Mouse (Mus musculus) B cell, adult 2 months (primary cell): Measurements from ENCODE around the gene 4930564D02Rik.

Source experiments
- DNase-seq, 2 experiments: peaks; one replicate each; pipeline ENCODE4 v3.0.0; 2022

Gene 4930564D02Rik

DNA sequence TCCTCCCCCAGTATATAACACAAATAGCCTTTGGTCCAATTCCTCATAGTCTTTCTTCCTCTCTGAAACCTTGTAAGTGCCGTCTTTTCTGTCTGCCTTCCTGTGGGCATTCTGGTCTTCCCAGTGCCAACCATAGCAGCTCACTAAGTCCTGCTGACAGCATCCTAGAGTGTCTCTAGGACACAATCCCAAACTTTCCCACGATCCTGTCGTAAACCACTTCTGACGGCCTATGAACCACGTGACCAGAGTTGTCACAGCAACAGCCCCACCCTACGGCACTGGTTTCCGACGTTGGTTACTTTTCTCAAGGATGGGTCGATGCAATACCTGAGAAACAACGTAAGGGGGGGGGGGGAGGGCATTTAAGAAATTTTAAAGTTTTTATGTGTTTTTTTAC is at the start of gene 4930564D02Rik:
Gene 4930564D02Rik, plus strand, starts transcription at position 301 of the 400 bp plus-strand sequence.
- no peak for DNase-seq

DNA sequence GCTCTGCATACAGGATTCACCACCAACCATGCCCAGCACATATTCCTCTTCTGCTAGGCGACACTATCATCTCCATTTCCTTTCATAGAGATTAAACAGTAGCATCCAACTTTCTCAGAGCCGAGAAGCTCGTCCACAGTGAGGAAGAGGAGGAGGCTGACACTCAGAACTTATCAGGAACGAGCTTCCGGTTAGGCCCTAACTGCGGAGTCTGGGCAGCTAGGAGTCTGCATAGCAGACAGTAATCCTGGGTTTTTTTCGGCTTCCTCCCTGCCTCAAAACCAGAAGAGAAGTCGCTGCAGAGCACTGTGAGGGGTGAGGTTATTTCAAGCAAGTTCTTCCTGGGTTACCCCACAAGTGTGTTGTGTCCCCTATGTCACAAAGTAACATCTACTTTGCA is 49.3 kb upstream of the 4930564D02Rik start:
- no peak for DNase-seq

DNA sequence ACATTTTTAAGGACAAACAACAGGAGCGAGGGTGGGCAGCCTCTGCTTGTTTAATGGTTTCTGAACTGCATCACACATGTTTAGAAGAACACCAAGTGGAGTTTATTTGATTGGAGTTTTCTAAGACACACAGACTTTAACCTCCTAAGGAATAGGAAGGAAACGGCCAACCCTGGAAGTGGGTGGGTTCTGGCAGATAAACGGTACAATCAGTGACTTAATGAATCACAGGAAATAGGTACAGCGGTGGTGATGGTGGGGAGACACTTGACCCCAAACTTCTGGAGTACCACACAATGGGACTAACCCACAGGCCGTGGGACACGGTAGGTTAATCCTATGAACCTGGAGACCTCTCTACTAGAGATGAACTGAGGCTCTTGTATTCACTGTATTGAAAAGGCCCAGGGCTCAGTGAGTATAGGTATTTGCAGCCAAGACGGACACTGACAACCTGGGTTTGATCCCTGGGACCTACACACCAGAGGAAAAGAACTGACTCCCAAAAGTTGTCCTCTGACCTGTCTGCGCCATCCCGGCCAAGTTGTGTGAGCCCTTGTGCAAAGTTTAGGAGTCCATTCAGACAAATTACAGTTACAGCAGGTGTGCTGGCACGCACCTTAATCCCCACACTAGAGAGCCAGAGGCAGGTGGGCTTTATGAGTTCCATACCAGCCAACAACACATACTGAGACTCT is 48.4 kb upstream of the 4930564D02Rik start:
- no peak for DNase-seq

DNA sequence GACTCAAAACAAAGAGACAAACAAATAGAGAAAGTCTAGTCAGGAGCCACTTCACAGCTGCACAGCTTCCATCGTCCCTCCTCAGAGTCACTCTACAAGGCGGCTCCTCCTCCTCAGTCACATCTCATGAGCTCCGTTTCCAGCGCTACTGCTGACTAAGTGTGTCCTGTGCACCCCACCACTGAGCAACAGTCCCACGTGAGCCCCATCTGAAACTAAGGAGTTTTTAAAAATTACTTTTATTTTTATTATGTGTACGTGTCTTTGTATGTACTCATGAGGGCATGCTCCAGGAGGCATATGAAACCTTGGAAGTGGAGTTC is 47.9 kb upstream of the 4930564D02Rik start:
- DNase-seq: no peak

DNA sequence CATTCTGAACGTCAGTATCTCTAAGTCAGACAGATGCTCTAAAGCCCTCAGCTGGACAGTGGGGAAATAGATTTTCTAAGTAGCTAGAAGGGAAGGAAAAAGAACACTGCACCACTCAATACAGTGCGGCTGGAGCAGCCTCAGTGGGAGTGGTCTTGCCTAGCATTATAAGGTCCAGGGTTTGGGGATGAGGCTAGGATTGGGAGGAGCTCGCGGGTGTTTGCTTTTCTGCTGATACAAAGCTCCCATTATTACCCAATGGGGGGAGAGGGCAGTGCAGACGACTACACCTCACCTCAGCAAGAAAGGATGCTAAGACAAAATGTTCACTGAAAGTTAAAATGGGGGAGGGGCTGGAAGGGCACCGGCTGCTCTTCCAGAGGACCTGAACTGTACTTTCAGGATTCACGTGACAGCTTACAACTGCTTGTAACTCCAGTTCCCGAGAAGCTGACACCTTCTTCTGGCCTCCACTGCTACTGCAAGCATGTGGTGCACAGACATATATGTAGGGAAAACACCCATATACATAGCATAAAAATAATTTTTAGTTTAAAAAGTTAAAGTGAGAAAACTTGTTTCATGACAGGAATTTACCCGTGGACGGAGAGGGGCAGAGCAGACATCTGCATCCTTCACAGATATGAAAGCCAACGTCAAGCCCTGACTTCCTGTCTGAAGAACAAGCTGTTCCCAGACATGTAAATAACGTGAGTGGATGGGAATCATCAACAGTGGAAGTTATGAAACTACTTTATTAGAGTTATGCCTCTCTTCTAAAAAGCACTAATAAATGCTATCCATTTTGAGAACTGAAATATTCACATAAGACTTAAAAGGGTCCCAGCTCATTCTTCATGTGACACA is 46.6 kb upstream of the 4930564D02Rik start:
- DNase-seq: no peak

DNA sequence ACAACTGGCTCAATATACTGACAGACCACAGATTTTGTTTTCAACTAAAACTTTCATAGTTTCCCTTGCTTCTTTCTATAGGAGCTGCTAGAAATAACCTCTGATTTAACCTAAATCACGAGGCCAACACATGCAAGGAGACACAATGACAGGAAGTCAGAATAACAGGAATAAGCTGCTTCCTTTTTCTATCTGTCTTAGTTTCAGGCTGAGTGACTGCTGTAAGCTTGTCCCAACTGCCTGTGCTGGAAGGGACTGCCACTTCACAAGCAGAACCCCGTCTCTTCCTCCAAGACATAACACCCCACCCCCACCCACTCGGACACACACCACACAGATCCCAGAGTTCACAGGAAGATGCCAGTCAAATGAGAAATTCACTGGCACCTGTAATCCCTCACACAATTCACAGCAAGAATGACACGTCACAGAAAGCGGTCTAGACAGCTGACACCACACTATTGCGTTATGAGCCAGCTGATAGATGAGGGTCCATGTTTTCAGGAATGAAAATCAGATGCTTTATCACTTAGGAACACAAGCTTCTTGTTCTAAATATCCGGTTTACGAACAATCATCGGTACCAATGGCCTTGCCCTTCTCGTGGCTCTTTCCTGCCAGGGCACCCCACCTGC is 43.2 kb upstream of the 4930564D02Rik start:
- DNase-seq: no peak

DNA sequence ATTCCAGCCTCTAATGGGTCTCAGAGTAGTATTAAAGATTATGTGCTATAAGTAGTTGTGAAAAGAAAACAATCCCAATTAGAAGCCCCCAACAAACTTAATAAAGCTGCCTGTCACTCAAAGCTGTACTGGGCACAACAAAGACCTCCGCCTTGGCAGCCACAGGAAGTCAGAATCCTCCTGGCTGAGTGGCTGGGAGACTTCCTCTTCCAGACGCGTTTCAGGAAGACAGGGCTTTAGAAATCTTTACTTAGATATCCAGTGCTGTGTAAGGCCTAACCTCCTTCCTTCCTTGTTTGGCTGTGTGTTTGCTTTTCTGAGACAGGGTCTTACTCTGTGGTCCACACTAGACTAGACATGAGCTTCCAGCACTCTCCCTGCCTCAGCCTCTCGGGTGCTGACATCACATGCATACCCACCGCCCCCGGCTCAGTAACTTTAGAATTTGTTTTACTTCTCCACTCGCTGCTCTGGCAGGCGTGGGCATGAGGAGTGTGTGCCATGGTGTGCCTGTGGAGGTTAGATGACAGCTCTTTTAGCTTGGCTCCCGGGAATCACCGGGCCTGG is 30.3 kb upstream of the 4930564D02Rik start:
- DNase-seq: no peak

DNA sequence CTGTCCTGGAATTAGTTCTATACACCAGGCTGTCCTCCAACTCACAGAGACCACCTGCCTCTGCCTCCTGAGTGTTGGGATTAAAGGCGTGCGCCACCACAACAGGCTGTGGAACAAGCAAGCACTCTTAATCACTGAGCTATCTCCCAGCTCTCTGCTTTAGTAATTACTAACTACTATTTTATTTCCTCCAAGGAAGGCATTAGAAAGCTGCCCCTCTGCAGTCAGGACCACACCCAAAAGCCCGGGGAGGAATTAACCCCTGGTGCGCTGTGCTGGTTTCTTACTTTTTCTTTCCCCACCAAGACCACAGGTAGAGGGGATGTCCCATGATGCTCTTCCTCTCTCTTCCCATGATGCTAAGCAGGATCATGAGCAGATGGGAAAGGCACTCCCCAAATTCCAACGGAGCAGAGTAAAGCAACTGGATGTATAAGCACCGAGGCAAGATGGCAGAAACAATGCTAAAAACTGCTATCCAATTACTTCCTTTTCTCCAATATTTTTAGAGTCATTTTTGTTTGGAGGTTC is 29.3 kb upstream of the 4930564D02Rik start:
- no peak for DNase-seq

DNA sequence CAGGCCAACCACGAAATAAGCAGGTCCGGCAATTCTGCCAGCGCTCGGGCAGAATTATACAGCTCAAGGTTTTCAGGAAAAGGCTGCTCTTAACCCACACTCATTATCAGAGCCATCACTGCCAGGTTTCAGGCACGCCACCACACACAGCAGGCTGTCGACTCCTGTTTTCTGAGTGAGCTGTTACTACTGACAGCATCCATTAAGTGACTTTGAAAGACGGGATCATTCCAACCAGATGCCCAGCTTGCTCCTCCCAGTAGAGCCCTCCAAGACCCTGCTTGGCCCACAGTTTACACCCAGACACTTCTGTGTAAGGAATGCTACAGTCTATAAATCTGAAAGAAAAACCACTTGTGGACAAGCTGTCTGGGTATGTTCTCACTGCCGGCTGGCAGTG is 26.6 kb upstream of the 4930564D02Rik start:
- DNase-seq: no peak

DNA sequence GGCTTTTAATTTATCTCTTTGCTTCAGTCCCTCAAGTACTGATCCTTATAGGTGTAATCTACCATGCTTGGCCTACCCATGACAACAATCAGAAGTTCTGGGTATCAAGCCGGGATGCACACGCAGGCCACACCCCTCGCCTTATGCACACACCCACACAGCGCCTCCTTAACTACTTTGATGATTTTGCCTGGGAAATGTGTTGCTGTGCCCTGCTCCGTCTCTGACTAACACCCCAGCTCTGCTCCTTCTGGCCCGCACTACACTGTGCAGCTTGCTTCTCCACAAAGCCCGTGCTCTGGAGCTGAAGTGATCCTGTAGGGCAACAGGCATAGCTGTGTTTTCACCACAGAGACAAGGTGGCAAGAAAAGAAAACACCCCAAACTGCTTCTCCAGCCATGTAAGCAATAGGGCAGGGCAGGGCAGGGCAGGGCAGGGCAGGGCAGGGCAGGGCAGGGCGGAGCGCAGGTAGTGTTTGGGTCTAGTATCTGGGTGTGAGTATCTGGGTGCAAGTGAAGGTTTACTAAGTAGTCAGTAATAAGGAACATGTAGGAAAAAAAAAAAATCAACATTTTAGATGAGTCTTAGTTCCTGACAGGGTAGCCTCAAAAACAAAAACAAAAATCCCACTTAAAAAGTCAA is 25.5 kb upstream of the 4930564D02Rik start:
- DNase-seq: no peak

DNA sequence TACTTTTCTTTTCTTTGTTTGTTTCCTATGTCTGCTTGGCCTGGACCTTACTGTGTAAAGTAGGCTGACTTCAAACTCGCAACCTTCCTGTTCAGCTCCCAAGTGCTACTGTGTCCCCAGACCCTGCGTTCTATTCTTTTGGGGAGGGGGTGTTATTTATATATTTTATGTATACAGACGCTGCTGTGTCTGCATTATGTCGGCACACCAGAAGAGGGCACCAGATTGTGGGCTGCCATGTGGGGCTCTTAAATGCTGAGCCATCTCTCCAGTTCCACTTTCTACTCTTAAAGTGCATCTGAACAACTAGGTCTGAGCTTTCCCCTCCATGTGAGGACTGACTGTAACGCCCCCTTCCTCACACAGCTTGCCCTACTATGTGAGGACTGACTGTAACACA is 22.9 kb upstream of the 4930564D02Rik start:
- DNase-seq: no peak

DNA sequence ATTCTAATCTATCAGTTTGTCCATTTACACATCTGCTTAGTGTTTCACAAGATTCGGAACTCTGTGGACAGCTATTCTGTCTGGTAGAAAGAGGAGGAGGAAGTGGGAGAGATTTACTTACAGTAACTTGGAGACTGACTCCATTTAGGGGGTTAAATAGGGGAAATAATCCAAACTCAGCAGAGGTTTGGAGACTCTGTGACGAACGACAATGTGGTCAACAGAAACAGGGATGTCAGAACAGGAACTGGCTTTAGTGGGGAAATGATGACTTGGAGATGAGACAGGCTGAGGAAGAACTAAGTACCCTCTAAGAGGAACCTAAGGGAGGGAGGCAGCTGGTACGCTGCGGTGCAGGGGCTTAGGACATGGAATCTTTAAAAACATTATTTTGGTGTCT is 19.8 kb upstream of the 4930564D02Rik start:
- DNase-seq: no peak

DNA sequence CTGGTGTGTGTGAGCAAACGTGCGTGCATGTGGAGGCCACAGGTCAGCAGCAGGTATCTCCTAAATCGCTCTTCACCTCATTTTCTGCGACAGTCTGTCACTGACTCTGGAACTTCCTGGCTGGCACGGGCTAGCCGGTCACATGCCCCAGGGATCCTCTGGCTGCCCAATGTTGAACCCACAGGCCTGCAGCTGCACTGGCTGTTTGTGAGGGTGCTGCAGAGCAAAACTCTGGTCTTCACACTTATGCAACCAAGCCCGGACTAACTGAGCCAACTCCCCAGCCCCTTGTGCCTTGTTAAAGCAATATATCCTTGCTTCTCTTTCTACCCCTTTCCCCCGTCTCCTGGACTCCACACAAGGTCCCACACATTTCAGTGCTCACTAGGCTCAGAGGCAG is 19.0 kb upstream of the 4930564D02Rik start:
- no peak for DNase-seq

DNA sequence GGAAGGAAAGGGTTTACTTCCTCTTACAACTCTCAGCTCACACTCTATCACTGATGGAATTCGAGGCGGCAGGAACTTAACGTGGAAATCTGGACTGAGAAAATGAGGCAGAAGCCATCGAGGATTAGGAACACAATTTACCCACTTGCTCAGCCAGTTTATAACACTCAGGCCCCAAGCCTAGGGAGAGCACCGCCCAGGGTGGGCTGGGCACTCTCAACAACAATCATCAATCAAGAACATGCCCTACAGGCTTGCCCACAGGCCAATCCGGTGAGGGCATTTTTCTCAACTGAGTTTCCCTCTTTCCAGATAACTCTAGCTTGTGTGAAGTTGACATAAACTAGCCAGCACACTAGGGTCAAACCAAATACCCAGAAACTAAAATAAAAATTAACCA is 16.8 kb upstream of the 4930564D02Rik start:
- DNase-seq: no peak

DNA sequence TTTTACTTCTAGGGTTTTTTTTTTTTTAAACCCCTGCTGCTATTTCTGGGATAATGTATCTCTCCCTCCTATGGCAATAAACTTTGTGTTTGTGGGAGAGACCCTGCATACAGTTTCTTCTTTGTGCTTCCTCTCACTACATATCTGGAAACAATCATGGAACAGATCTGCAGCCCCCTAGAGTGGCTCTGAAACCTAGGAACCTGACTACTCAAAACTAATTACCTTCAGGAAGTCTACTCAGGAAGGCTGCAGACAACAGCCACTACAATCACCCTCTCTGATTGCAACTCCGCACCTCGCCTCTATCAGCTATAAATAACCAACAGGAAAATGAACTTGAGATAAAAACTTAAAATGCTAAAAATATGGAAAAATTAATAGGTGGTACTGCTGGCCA is 15.5 kb upstream of the 4930564D02Rik start:
- DNase-seq: no peak

DNA sequence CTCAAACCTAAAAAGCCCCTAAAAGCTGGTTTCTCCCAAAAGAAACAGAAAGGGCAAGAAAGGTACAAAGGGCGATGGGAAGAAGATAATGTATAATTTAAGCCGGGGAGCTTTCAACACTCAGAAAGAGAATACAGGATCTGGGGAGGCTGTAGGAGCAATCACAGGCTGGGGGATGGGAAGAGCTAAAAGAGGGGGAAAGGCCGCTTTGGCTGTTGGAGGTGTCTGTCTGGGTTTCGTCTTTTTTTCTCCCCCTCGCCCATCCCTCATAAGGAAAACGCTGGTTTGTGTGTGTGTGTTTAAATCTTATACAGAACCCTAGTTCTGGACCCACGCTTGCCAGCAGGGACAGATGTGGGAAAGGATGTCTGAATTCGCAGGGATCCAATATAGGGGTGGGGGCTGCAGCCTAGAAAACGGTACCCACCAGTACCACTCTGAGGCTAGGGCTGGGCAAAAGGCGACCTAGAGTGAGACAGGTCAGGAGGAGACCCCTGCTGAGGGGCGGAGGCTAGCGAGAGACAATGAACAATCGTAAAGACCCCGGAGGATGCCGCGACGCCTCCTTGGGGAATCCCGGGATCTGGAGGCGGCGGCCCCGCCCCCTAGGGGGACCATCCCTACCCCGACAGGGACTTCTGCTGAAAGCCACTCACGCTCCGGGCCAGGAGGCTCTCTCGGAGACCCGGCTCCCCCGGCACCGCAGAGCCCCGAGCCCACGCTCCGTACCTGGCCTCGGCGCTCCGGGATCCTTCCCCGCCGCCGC is 14.3 kb upstream of the 4930564D02Rik start:
- DNase-seq: no peak

DNA sequence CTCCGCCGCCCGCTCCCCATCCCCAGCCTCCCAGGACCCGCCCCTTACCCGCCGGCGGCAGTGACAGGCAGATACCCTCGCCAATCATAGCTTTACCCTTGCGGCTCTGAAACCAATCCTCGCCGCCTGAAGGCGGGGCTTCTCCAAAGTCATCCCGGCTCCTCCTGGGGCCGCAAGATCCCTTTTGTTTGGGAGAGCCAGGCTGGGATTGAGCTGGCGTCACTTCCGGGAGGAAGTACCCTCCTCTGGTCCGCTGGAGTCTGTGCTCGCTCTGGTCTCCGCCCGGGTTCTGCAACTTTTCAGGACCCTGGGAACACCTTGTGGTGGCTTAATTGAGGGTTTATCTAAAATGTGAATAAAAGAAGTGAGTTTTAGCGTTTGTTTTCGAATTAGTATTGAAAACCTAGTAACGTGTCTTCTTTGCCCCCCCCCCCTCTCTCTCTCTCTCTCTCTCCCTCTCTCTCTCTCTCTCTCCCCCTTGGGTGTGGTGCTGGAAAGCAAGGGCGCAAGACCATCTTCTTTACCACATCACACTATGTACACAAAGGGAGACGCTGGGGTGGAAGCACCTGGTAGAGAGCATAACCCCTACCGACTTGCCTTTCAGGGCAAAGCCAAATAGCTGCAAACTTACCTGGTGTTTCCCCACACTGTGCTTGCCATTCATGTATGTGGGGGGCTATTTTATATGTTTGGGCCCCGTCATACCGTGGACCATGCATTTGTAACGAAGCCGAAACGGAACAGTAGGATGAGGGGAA is 13.5 kb upstream of the 4930564D02Rik start, which contains the start of gene Cttnbp2nl:
Gene Cttnbp2nl, minus strand, starts transcription at position 210 of the 761 bp plus-strand sequence.
- peak; percentile 63 to 70 for DNase-seq

DNA sequence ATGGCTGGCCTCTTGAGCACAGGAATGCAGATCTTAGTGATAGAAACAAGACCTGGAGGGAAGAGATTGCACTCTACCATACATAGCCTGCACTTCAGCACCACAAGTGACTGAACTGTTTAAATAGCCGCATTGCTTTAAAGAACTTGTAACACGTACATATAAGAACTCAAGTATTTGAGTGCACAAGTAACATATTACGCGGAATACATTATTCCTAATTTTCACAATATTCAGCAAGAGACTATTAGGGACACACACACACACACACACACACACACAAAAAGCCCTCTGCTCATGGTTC is 13.0 kb upstream of the 4930564D02Rik start:
- DNase-seq: no peak

DNA sequence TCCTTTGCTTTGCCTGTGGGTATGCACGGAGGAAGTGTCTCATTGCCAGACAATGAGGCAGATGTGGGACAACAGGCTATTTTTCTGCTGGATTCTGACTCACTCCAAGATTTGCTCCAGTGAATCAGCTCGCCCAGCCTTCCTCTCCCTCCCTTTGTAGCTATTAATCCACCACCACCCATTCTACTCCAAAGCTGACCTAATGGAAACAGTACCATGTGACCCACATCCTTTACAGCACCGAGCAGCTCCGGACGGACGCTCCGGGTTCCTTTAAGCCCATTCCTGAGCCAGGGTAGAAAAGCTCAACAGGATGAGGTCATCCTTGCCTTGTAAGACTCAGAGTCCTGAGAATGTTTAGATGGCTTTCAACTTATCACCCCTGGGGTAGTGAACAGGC is 11.7 kb upstream of the 4930564D02Rik start:
- DNase-seq: no peak

DNA sequence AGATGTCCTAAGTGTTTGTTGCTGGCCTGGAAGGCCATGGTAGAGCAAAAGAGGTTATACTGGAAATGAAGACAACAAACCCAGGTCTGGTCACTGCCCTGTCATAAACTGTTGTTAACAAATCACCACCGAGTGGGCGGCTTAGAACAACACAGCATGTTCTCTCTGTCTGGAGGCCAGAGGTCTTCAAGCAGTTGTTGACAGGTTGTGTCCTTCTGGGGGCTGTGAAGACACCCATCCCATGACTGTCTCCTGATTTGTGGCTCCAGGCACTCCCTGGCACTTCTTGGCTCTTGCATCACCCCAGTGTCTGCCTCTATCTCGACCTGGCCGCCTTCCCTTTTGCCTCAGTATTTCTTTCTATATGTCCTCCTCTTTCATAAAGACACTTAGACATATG is 11.0 kb upstream of the 4930564D02Rik start:
- no peak for DNase-seq
